Mouse (Mus musculus): Measurements from ENCODE around the gene Slc25a29. TPM values are rescaled to one million over a fixed set of nuclear protein-coding genes. Genes with fewer than 3 reads are reported as not detected.
A peak's percentile ranks its signal among the peaks of the same experiment; 100 is the strongest.

Slc25a29 gene
- polyA plus RNA-seq, 2 experiments from 2014 or later = 3.0 to 3.8 TPM

DNA sequence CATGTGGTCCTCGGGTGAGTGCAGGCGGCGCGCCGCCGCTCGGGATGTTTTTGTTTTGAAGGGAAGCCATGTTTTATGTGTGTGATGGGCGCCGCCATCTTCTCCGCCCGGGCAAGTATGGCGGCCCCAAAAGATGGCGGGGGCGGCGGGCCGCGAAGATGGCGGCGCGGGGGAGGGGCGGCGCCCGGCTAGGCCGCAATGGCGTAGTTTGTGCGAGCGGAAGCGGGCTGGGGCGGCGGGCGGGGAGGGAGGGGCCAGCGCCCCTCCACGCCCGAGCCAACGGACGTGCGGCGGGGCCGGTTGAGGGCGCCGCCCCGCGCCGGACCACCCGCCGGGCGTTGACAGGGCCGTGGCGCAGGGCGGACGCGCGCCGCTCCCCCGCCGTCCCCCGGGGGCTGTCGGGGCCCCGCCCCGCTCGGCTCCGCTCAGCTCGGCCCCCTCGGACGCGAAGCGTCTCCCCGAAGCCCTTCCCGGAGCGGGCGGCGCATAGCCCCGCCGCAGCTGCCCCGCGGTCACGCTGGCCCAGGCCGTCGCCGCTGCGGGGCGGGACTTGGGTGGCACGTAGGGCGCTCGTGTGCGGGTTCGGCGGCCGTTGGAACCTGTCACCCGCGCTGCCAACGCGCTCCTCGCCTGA is 41.5 kb downstream of the Slc25a29 start:
- ATAC-seq = peak; percentile 32

DNA sequence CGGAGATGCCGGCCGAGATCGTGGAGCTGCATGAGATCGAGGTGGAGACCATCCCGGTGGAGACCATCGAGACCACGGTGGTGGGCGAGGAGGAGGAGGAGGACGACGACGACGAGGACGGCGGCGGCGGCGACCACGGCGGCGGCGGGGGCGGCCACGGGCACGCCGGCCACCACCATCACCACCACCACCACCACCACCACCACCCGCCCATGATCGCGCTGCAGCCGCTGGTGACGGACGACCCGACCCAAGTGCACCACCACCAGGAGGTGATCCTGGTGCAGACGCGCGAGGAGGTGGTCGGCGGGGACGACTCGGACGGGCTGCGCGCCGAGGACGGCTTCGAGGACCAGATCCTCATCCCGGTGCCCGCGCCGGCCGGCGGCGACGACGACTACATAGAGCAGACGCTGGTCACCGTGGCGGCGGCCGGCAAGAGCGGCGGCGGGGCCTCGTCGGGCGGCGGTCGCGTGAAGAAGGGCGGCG is 42.2 kb downstream of the Slc25a29 start:
- no peak for ATAC-seq

DNA sequence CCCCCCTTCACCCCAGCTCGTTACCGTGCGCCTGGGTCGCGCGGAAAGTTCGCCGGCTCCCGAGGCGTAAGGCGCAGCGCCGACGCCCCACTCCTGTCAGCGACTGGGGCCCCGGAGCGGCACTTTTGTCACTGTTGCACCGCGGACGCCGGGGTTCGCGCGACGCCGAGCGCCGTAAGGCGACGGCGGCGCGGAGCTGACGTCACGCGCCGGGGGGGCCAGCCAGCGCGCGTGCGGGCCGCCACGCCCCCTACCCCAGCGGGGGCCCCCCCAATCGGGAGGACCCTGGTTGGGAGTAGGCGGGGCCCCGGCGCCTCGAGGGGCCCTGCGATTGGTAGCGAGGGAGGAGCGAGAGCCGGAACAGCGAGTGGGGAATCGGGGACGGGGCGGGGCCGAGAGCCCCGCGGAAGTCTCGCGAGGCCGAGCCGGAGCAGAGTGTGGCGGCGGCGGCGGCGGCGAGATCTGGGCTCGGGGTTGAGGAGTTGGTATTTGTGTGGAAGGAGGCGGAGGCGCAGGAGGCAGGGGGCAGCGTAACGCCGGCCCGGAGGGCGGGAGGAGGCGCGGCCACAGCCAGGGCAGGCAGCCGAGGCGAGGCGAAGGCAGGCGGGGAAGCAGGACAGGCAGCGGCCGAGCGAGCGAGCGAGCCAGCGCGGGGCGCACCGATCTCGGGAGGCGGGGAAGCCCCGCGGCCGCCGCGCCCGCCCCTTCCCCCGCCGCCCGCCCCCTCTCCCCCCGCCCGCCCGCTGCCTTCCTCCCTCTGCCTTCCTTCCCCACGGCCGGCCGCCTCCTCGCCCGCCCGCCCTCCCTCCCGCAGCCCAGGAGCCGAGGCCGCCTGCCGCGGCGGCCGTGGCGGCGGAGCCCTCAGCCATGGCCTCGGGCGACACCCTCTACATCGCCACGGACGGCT is 42.9 kb downstream of the Slc25a29 start, which contains the start of gene Yy1:
Yy1 (plus strand) TSS at position 428 of the 907 bp plus-strand sequence.
- peak; percentile 80 for ATAC-seq

DNA sequence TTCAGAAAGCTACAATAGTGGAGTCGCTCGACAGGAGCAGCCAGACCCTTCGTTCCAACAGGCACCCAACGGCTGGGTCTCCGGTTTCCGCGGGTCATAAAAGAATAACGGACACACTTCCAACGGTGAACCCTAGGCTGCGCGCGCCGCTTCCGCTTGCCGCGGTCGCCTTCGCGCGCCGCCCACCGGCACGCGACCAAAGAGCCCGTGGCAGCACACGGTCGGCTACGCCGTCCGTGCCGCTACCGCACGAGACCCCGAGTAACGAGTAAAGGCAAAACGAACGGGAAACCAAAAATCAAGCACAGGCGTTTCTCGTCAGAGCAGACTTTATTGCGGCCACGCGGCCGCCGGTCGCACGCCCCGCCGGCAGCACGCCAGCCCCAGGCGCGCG is 43.5 kb downstream of the Slc25a29 start:
- peak; percentile 47 for ATAC-seq

DNA sequence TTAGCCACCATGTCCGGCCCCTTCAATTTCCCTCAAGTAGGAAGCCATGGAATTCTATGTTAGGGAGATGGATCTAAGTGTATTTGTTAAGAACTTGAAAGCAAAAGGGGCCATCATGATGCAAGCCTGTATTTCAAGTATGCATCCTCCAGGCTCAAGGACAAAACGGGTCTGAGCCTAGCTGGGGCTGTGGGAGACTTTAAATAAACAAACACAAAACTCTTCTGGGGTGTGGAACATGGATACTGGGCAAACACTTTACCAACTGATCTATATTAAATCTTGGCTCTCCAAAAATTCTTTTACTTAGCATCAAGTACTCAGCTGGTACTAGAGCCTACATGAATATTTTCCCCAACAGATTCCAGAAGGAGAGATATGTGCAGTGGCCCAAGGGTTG is 48.4 kb downstream of the Slc25a29 start:
- no peak for ATAC-seq

DNA sequence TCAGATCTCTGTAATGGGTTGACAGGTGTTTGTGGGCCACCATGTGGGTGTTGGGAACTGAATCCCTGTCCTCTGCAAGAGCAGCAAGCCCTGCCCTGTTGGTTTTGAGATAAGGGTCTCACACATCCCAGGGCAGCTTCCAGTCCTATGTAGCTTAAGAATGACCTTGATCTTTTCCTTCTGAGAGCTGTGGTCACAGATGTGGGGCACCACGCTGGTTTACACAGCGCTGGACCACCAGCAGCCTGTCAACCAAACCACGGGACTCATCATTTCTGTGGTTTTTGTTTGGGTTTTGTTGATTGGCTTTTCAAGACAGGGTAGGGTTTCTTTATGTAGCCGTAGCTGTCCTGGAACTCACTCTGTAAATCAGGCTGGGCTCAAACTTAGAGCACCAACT is 50.5 kb downstream of the Slc25a29 start:
- no peak for ATAC-seq

DNA sequence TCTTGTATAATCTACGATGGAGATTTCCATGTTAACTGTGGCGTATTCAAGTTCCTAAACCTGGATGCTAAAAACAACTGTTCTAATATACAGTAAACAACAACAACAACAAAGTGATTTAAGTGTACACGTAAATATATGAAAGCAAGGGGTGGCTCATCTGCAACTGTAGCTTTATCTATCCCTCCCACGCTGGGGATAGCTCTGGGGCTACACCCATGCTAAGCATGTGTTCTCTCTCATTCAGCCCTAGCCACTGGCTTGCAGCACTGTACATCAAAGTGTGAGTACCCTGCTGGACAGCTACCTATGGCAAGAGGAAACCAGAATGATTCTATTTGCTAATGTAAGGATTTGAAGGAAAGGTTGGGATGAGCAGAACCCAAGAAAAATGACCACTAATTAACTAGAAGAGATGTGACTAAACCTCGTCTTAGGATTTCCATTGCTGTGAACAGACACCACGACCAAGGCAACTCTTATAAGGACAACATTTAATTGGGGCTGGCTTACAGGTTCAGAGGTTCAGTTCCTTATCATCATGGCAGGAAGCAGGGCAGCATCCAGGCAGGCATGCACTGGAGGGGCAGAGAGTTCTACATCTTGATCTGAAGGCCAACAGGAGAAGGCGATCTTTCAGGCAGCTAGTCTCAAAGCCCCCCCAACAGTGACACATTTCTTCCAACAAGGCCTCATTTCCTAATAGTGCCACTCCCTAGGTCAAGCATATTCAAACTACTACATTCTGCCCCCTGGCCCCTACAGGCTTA is 55.4 kb downstream of the Slc25a29 start:
- no peak for ATAC-seq

Other genes with a start within 250 kb of the Slc25a29 start
- 1 to 10 TPM; 7.4 to 7.8 TPM for gene Degs2, start 133.6 kb downstream of the Slc25a29 start, polyA plus RNA-seq (2017; shearing (Covaris generic))
- 10 to 100 TPM; 12.7 to 17.1 TPM for gene Yy1, start 42.9 kb downstream of the Slc25a29 start, polyA plus RNA-seq (2017; shearing (Covaris generic))
- 1 to 10 TPM; 1.2 to 2.6 TPM for gene Slc25a47, start 163 bp upstream of the Slc25a29 start, polyA plus RNA-seq (2017; shearing (Covaris generic))
- gene Wdr25, start 57.7 kb upstream of the Slc25a29 start, polyA plus RNA-seq (2017; shearing (Covaris generic)) = 10 to 100 TPM in 1 of 2 experiments, 1 to 10 TPM in 1; 5.7 to 19.2 TPM
- gene Wars, start 58.3 kb upstream of the Slc25a29 start, polyA plus RNA-seq (2017; shearing (Covaris generic)) = 10 to 100 TPM; 52.8 to 85.9 TPM
- under 1 TPM; 0.19 to 0.22 TPM for gene Begain, start 232.3 kb upstream of the Slc25a29 start, polyA plus RNA-seq (2017; shearing (Covaris generic))

Data from CD4-positive, CD25-positive, alpha-beta regulatory T cell, adult 4 months (primary cell).